Comparison of ENCODE assay signal across 8 mouse cellular contexts in the genomic region with DNA sequence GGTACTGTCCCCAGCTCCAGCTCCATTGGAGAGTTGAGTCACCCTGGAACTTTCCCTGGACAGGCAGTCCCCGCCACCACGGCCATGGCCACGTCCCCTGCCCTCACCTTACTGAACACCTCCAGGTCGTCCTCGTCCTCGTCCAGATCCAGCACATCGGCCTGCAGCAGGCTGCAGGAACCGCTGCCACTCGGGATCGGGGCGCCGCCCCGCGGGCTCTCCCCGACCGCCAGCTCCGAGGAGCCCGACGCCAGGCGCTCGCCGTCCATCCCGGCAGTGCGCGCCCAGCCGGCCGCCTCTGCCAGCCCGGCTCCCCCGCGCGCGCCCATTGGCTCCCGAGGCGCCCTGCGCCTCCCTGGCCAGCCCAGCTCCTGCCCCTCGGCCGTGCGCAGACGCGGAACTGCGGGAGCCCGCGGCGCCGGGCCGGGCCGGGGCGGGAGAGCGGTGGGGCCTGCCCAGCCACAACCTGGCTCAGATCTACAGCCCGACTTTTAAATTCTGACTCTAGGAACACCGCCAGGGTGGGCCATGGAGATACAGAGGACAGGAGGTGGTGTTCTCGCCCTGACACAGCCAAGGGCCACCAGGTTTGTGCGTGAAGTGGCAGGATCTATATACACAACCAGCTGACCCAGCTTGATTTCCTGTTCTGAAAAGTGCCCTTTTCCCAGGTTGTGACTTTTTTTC. TPM values are rescaled to one million over a fixed set of nuclear protein-coding genes. Genes with fewer than 3 reads are reported as not detected.
DNase-seq lines count a peak whose midpoint lies in the region; ATAC-seq and TF ChIP-seq lines count a peak whose summit lies in the region.

A gene (minus strand): TSS at position 300 of the 687 bp plus-strand sequence.

- peak; percentile 28 to 39 for DNase-seq in spleen, adult 18-20 months
- DNase-seq in spleen, adult 12 weeks (ENCODE audit: low spot score): no peak
- peak; percentile 73 for DNase-seq in forebrain, embryonic 10.5 days (ENCODE audit: extremely low spot score, low spot score)
- DNase-seq in kidney, postnatal 10 days: peak; percentile 95
- peak; percentile 72 for DNase-seq in liver, adult 2 months (ENCODE audit: extremely low read depth, low read depth, low spot score)
- DNase-seq in monocyte, adult 2 months (ENCODE audit: low read depth in 1 of 2, low spot score in 2 of 2): peak; percentile 28 to 32

- H3K36me3 ChIP-seq in forebrain, embryonic 10.5 days (replicated peaks): no peaks in the 10 kb centered on the region
- H3K36me3 ChIP-seq in heart, embryonic 13.5 days: no peaks in the 10 kb centered on the region
- H3K36me3 ChIP-seq in liver, adult 2 months (ENCODE audit: control insufficient read depth, insufficient read depth, low read length): no peaks in the 10 kb centered on the region
- H3K36me3 ChIP-seq in stomach, embryonic 14.5 days (ENCODE audit: control insufficient read depth, insufficient read depth, low read length): no peaks in the 10 kb centered on the region

- no peaks in the 10 kb centered on the region for H3K9me3 ChIP-seq in forebrain, embryonic 10.5 days
- no peaks in the 10 kb centered on the region for H3K9me3 ChIP-seq in heart, embryonic 13.5 days
- H3K9me3 ChIP-seq in stomach, embryonic 14.5 days (ENCODE audit: control insufficient read depth, low read depth, low read length): no peaks in the 10 kb centered on the region

- no peaks in the 10 kb centered on the region; the same call in 1 of the 2 replicates for H3K79me2 ChIP-seq in liver, adult 2 months (ENCODE audit: control insufficient read depth, insufficient read depth, low read length)

- ATAC-seq in heart, embryonic 13.5 days (ENCODE audit: extremely low read depth, insufficient number of reproducible peaks, low FRiP score, low TSS enrichment): peak; percentile 97
- ATAC-seq in stomach, embryonic 14.5 days (ENCODE audit: insufficient number of reproducible peaks, insufficient read depth, low FRiP score, low read depth): peak; percentile 99

- peak within 1 kb of the TSS; percentile 74 for H3K4me2 ChIP-seq in heart, embryonic 13.5 days
- peak within 1 kb of the TSS; percentile 57 for H3K4me2 ChIP-seq in stomach, embryonic 14.5 days (replicated peaks; ENCODE audit: low read depth, low read length)

- under 1% methylated on average over 53 of the region's 53 CpGs for WGBS in forebrain, embryonic 10.5 days
- under 1% methylated on average over 43 of the region's 53 CpGs for WGBS in heart, embryonic 13.5 days
- WGBS in liver, adult 2 months: 1% methylated on average over 53 of the region's 53 CpGs
- WGBS in stomach, embryonic 14.5 days: 1% methylated on average over 41 of the region's 53 CpGs

- peak within 1 kb of the TSS; percentile 66 for H3K4me3 ChIP-seq in forebrain, embryonic 10.5 days
- H3K4me3 ChIP-seq in heart, embryonic 13.5 days: peak within 1 kb of the TSS; percentile 76
- H3K4me3 ChIP-seq in liver, adult 2 months (ENCODE audit: insufficient read depth, low read depth, low read length): peak within 1 kb of the TSS; percentile 73
- H3K4me3 ChIP-seq in stomach, embryonic 14.5 days (ENCODE audit: low read depth, low read length): peak within 1 kb of the TSS; percentile 47

- peaks cover 21% of the 10 kb centered on the region for H3K4me1 ChIP-seq in forebrain, embryonic 10.5 days
- peaks cover 41% of the 10 kb centered on the region for H3K4me1 ChIP-seq in heart, embryonic 13.5 days
- peaks cover 9% of the 10 kb centered on the region for H3K4me1 ChIP-seq in liver, adult 2 months (ENCODE audit: control insufficient read depth, insufficient read depth, low read length)
- H3K4me1 ChIP-seq in stomach, embryonic 14.5 days (ENCODE audit: control insufficient read depth, insufficient read depth, low read length): no peaks in the 10 kb centered on the region

- H3K9ac ChIP-seq in heart, embryonic 13.5 days: peak within 1 kb of the TSS; percentile 89
- H3K9ac ChIP-seq in liver, adult 2 months (ENCODE audit: low read depth, low read length): peak within 1 kb of the TSS; percentile 85
- peak within 1 kb of the TSS; percentile 31 for H3K9ac ChIP-seq in stomach, embryonic 14.5 days (replicated peaks; ENCODE audit: low read depth, low read length)

- peak; percentile 73 for TF ChIP-seq POLR2A in liver, adult 2 months (IDR thresholded peaks at IDR 0.05; ENCODE audit: extremely low read depth, insufficient read depth, low read length)

- peak within 1 kb of the TSS; percentile 87 for H3K27ac ChIP-seq in forebrain, embryonic 10.5 days
- H3K27ac ChIP-seq in heart, embryonic 13.5 days (replicated peaks): peak within 1 kb of the TSS; percentile 88
- peak within 1 kb of the TSS; percentile 78 for H3K27ac ChIP-seq in liver, adult 2 months (replicated peaks; ENCODE audit: insufficient read depth, low read depth, low read length)
- peak within 1 kb of the TSS; percentile 58; the same call in 1 of the 2 replicates for H3K27ac ChIP-seq in stomach, embryonic 14.5 days (ENCODE audit: low read length)

- H3K27me3 ChIP-seq in forebrain, embryonic 10.5 days (ENCODE audit: poor library complexity, severe bottlenecking): no peaks in the 10 kb centered on the region
- no peaks in the 10 kb centered on the region for H3K27me3 ChIP-seq in heart, embryonic 13.5 days (replicated peaks)
- H3K27me3 ChIP-seq in liver, adult 2 months (ENCODE audit: control insufficient read depth, insufficient read depth, low read length): no peaks in the 10 kb centered on the region
- no peaks in the 10 kb centered on the region for H3K27me3 ChIP-seq in stomach, embryonic 14.5 days (ENCODE audit: control insufficient read depth, insufficient read depth, low read length)

- peak; percentile 32 for TF ChIP-seq CTCF in liver, adult 2 months (IDR thresholded peaks at IDR 0.05; ENCODE audit: low read depth, low read length)

RNA-seq across cellular contexts. Expression of the gene that starts here (rescaled TPM):
- polyA plus RNA-seq in forebrain, embryonic 10.5 days (2016; fragmentation: Nextera tagmentation; extraction: Ambion mirVana): 11.9 and 14.4 TPM in 2 replicates
- polyA plus RNA-seq in heart, embryonic 13.5 days (2015; fragmentation: Nextera tagmentation; extraction: Ambion mirVana): 36.1 and 40.0 TPM in 2 replicates
- 21.2 and 23.9 TPM in 2 replicates for total RNA-seq in liver, adult 2 months (2014; rRNA removed)
- polyA plus RNA-seq in liver, adult 2 months (2012; rRNA removed): 6.9 and 13.8 TPM in 2 replicates
- 30.4 and 32.2 TPM in 2 replicates for polyA plus RNA-seq in stomach, embryonic 14.5 days (2014; fragmentation: Nextera tagmentation; extraction: Ambion mirVana)

Comparison
In these comparisons a context has a peak if more than half of its experiments do, and no peak if none do; other contexts are left out.
1. H3K9ac ChIP-seq: peak in every context shown above with its lines; median percentile 89 in heart, embryonic 13.5 days; 85 in liver, adult 2 months; 31 in stomach, embryonic 14.5 days.